ENCODE assay signal across 19 mouse cellular contexts in genomic region chr16:78685160-78685559, GRCm38 (mm10).
"Had no signal": no experiment of that assay in that cellular context is flagged by ENCODE, and none has a peak within 500 bp of the region (broad histone marks: within the 10 kb centered on the region; RNA-seq: fewer than 3 reads in every experiment).

No protein-coding gene starts in this region.

- H3K4me1 ChIP-seq: midbrain, embryonic 13.5 days; midbrain, embryonic 15.5 days; neural tube, embryonic 13.5 days; neural tube, embryonic 15.5 days; stomach, embryonic 15.5 days had no signal

- H3K36me3 ChIP-seq: midbrain, embryonic 13.5 days; midbrain, embryonic 15.5 days; neural tube, embryonic 13.5 days; neural tube, embryonic 15.5 days; stomach, embryonic 15.5 days had no signal

- H3K4me2 ChIP-seq: lung, embryonic 14.5 days; midbrain, embryonic 11.5 days; midbrain, embryonic 13.5 days; midbrain, embryonic 15.5 days; neural tube, embryonic 13.5 days; neural tube, embryonic 15.5 days; stomach, embryonic 15.5 days had no signal

- H3K27me3 ChIP-seq: midbrain, embryonic 13.5 days; midbrain, embryonic 15.5 days; neural tube, embryonic 13.5 days; neural tube, embryonic 15.5 days; stomach, embryonic 15.5 days had no signal

- H3K27ac ChIP-seq: midbrain, embryonic 13.5 days; midbrain, embryonic 15.5 days; neural tube, embryonic 13.5 days; neural tube, embryonic 15.5 days; stomach, embryonic 15.5 days; stomach, postnatal 0 days had no signal

- DNase-seq: lung, adult 18-20 months; lung, embryonic 14.5 days; lung, postnatal 10 days; lung, postnatal 4 days; retina, postnatal 1 day; right cerebral cortex, adult 18-20 months; right cerebral cortex, postnatal 25 days; right cerebral cortex, postnatal 4 days; thymus, adult 2 months; thymus, postnatal 25 days; thymus, postnatal 4 days had no signal

- ATAC-seq: midbrain, embryonic 13.5 days; midbrain, embryonic 15.5 days had no signal

- H3K9ac ChIP-seq: lung, embryonic 14.5 days; midbrain, embryonic 13.5 days; midbrain, embryonic 15.5 days; neural tube, embryonic 13.5 days; neural tube, embryonic 15.5 days; stomach, embryonic 15.5 days had no signal

- H3K4me3 ChIP-seq: midbrain, embryonic 13.5 days; midbrain, embryonic 15.5 days; myocyte; neural tube, embryonic 13.5 days; neural tube, embryonic 15.5 days; stomach, embryonic 15.5 days had no signal

- H3K9me3 ChIP-seq: midbrain, embryonic 13.5 days; midbrain, embryonic 15.5 days; neural tube, embryonic 13.5 days; neural tube, embryonic 15.5 days; stomach, embryonic 15.5 days had no signal
